Mouse (Mus musculus): ENCODE data around the gene Hhat. TPM values are rescaled to one million over a fixed set of nuclear protein-coding genes. Genes with fewer than 3 reads are reported as not detected.

The Hhat gene
- polyA plus RNA-seq, 1 experiment: 3.1 TPM

GRCm38 (mm10) chr1:192515373-192515772, 255.7 kb downstream of the Hhat start:
- Histone ChIP-seq H3K4me3 (ENCODE audit: low read depth, low read length) (no peak overlapping the region), H3K4me1 (ENCODE audit: control insufficient read depth, insufficient read depth, low read length) (peaks cover 4% of the 10 kb centered on the region), H3K27me3 (ENCODE audit: control insufficient read depth, insufficient read depth, low read length, poor library complexity, severe bottlenecking) (no peaks in the 10 kb centered on the region), H3K27ac (ENCODE audit: insufficient read depth, low read length) (no peak overlapping the region), H3K9ac (ENCODE audit: low read depth, poor library complexity, severe bottlenecking) (no peak overlapping the region), H3K36me3 (ENCODE audit: control insufficient read depth, insufficient read depth, low read length, poor library complexity, severe bottlenecking) (no peaks in the 10 kb centered on the region), H3K9me3 (replicated peaks; ENCODE audit: control insufficient read depth, insufficient read depth, low read length, poor library complexity, severe bottlenecking) (no peaks in the 10 kb centered on the region)
- peak; percentile 74 for TF ChIP-seq EP300 (IDR thresholded peaks at IDR 0.05; ENCODE audit: insufficient read depth, low read depth, low read length)
- no peak for TF ChIP-seq CTCF (IDR thresholded peaks at IDR 0.05; ENCODE audit: low read depth, low read length)

DNA sequence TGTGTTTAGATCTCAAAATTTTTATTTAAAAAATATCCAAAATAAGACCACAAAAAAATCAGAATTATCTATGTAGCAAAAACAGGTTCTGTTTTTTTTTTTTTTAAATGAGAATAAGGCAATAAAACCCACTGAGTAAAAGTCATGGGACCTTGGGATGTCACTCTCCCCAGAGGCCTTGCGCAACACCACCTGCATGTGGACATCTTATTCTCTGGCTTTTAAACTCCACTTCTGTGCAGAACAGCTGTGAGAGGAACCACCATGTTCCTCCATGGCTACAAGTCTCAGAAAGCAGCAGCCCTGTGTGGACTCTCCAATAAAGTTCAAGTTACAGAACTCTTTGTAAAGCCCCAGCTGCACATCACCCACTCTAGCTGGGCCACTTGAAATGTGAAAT, 258.2 kb downstream of the Hhat start:
- Histone ChIP-seq H3K4me3 (ENCODE audit: low read depth, low read length) (no peak overlapping the region), H3K9ac (ENCODE audit: low read depth, poor library complexity, severe bottlenecking) (no peak overlapping the region), H3K9me3 (replicated peaks; ENCODE audit: control insufficient read depth, insufficient read depth, low read length, poor library complexity, severe bottlenecking) (no peaks in the 10 kb centered on the region), H3K4me1 (ENCODE audit: control insufficient read depth, insufficient read depth, low read length) (peaks cover 4% of the 10 kb centered on the region), H3K27me3 (ENCODE audit: control insufficient read depth, insufficient read depth, low read length, poor library complexity, severe bottlenecking) (no peaks in the 10 kb centered on the region), H3K36me3 (ENCODE audit: control insufficient read depth, insufficient read depth, low read length, poor library complexity, severe bottlenecking) (no peaks in the 10 kb centered on the region), H3K27ac (ENCODE audit: insufficient read depth, low read length) (no peak overlapping the region)
- no peak for TF ChIP-seq POLR2A (IDR thresholded peaks at IDR 0.05; ENCODE audit: insufficient read depth, low read length)
- TF ChIP-seq EP300 (IDR thresholded peaks at IDR 0.05; ENCODE audit: insufficient read depth, low read depth, low read length): no peak
- TF ChIP-seq CTCF (IDR thresholded peaks at IDR 0.05; ENCODE audit: low read depth, low read length): no peak

DNA sequence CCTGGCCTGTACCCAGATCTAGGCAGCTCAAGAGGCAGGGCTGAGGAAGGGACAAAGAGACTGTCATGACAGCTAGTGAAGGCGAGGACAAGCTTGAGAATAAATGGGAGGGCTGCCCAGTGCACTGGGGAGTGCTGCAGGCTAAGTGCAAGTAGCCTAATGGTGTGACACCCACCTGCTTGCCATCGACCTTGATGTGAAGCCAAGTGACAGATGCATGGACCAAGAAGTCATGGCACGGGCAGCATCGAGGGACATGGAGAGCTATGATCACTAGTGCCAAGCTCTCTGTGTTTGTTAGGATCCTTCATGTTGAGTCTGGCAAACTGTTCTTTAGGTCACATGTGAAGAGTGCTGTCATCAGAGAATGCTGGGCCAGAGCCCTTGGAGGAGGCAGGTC, 267.4 kb downstream of the Hhat start:
- H3K27ac ChIP-seq (ENCODE audit: insufficient read depth, low read length): no peak overlapping the region
- no peaks in the 10 kb centered on the region for H3K4me1 ChIP-seq (ENCODE audit: control insufficient read depth, insufficient read depth, low read length)
- no peak overlapping the region for H3K4me3 ChIP-seq (ENCODE audit: low read depth, low read length)
- no peaks in the 10 kb centered on the region for H3K36me3 ChIP-seq (ENCODE audit: control insufficient read depth, insufficient read depth, low read length, poor library complexity, severe bottlenecking)
- no peaks in the 10 kb centered on the region for H3K9me3 ChIP-seq (replicated peaks; ENCODE audit: control insufficient read depth, insufficient read depth, low read length, poor library complexity, severe bottlenecking)
- no peak overlapping the region for H3K9ac ChIP-seq (ENCODE audit: low read depth, poor library complexity, severe bottlenecking)
- H3K27me3 ChIP-seq (ENCODE audit: control insufficient read depth, insufficient read depth, low read length, poor library complexity, severe bottlenecking): no peaks in the 10 kb centered on the region
- TF ChIP-seq POLR2A (IDR thresholded peaks at IDR 0.05; ENCODE audit: insufficient read depth, low read length) (no peak), CTCF (IDR thresholded peaks at IDR 0.05; ENCODE audit: low read depth, low read length) (no peak), EP300 (IDR thresholded peaks at IDR 0.05; ENCODE audit: insufficient read depth, low read depth, low read length) (no peak)

DNA sequence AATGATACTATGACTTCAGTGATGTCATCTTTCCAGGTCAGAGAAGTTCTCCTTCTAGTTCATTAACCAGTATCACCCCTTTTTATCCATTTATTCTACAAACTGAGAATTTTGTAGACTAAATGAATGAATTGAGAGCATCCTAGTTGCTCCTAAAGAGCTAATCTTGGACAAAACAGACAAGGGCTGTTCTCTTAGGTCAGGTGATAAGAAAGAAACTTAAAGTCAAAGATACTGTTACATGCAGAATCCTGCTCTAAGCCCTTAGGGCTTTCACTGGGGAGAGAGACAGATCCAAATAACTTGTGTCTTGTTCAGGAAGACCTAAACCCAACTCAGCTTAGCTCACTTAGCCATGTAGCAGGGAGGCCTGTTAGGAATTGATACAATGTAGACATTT, 268.2 kb downstream of the Hhat start:
- Histone ChIP-seq H3K36me3 (ENCODE audit: control insufficient read depth, insufficient read depth, low read length, poor library complexity, severe bottlenecking) (no peaks in the 10 kb centered on the region), H3K4me1 (ENCODE audit: control insufficient read depth, insufficient read depth, low read length) (no peaks in the 10 kb centered on the region), H3K27ac (ENCODE audit: insufficient read depth, low read length) (no peak overlapping the region), H3K9me3 (replicated peaks; ENCODE audit: control insufficient read depth, insufficient read depth, low read length, poor library complexity, severe bottlenecking) (no peaks in the 10 kb centered on the region), H3K4me3 (ENCODE audit: low read depth, low read length) (no peak overlapping the region), H3K27me3 (ENCODE audit: control insufficient read depth, insufficient read depth, low read length, poor library complexity, severe bottlenecking) (no peaks in the 10 kb centered on the region), H3K9ac (ENCODE audit: low read depth, poor library complexity, severe bottlenecking) (no peak overlapping the region)
- no peak for TF ChIP-seq POLR2A (IDR thresholded peaks at IDR 0.05; ENCODE audit: insufficient read depth, low read length)
- TF ChIP-seq CTCF (IDR thresholded peaks at IDR 0.05; ENCODE audit: low read depth, low read length): no peak
- TF ChIP-seq EP300 (IDR thresholded peaks at IDR 0.05; ENCODE audit: insufficient read depth, low read depth, low read length): no peak

GRCm38 (mm10) chr1:192502016-192502415, 269.0 kb downstream of the Hhat start:
- no peaks in the 10 kb centered on the region for H3K36me3 ChIP-seq (ENCODE audit: control insufficient read depth, insufficient read depth, low read length, poor library complexity, severe bottlenecking)
- no peaks in the 10 kb centered on the region for H3K27me3 ChIP-seq (ENCODE audit: control insufficient read depth, insufficient read depth, low read length, poor library complexity, severe bottlenecking)
- no peak overlapping the region for H3K9ac ChIP-seq (ENCODE audit: low read depth, poor library complexity, severe bottlenecking)
- no peak overlapping the region for H3K27ac ChIP-seq (ENCODE audit: insufficient read depth, low read length)
- TF ChIP-seq POLR2A (IDR thresholded peaks at IDR 0.05; ENCODE audit: insufficient read depth, low read length): no peak
- TF ChIP-seq CTCF (IDR thresholded peaks at IDR 0.05; ENCODE audit: low read depth, low read length): no peak
- TF ChIP-seq EP300 (IDR thresholded peaks at IDR 0.05; ENCODE audit: insufficient read depth, low read depth, low read length): no peak
- H3K9me3 ChIP-seq (replicated peaks; ENCODE audit: control insufficient read depth, insufficient read depth, low read length, poor library complexity, severe bottlenecking): no peaks in the 10 kb centered on the region
- H3K4me3 ChIP-seq (ENCODE audit: low read depth, low read length): no peak overlapping the region
- H3K4me1 ChIP-seq (ENCODE audit: control insufficient read depth, insufficient read depth, low read length): no peaks in the 10 kb centered on the region

DNA sequence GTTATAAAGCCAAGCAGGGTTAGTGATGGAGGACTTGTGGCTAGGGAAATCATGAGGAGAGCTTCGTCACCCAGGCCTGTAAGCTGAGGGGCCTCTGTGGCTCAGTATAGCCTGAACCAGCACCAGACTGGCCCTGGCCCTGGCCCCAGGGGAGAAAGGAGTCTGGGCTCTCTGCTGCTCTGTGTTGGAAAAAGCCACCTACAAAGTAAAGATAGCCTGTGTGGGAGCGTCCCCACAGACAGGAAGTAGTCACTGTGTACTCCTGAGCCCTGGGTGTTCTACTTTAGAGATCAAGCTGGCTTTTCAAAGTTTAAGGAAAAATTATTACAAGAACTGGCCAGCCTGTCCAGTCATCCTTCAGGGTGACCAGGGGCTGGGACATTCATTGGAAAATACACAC, 273.5 kb downstream of the Hhat start:
- Histone ChIP-seq H3K9ac (ENCODE audit: low read depth, poor library complexity, severe bottlenecking) (no peak overlapping the region), H3K4me3 (ENCODE audit: low read depth, low read length) (no peak overlapping the region), H3K9me3 (replicated peaks; ENCODE audit: control insufficient read depth, insufficient read depth, low read length, poor library complexity, severe bottlenecking) (no peaks in the 10 kb centered on the region), H3K27me3 (ENCODE audit: control insufficient read depth, insufficient read depth, low read length, poor library complexity, severe bottlenecking) (no peaks in the 10 kb centered on the region), H3K4me1 (ENCODE audit: control insufficient read depth, insufficient read depth, low read length) (no peaks in the 10 kb centered on the region), H3K36me3 (ENCODE audit: control insufficient read depth, insufficient read depth, low read length, poor library complexity, severe bottlenecking) (no peaks in the 10 kb centered on the region), H3K27ac (ENCODE audit: insufficient read depth, low read length) (no peak overlapping the region)
- no peak for TF ChIP-seq CTCF (IDR thresholded peaks at IDR 0.05; ENCODE audit: low read depth, low read length)
- no peak for TF ChIP-seq POLR2A (IDR thresholded peaks at IDR 0.05; ENCODE audit: insufficient read depth, low read length)
- no peak for TF ChIP-seq EP300 (IDR thresholded peaks at IDR 0.05; ENCODE audit: insufficient read depth, low read depth, low read length)

Measured in ES-Bruce4 (cell line).